Mouse (Mus musculus) hindbrain, embryonic 13.5 days (tissue): Measurements from ENCODE around the gene Neb. TPM values are rescaled to one million over a fixed set of nuclear protein-coding genes. Genes with fewer than 3 reads are reported as not detected.

ENCODE experiments used
- ATAC-seq: fragments of 200-750 bp; cut with Nextera tagmentation; 2 replicates; pipeline ENCODE4 v1.8.0; 2017; ENCODE audit warnings: moderate TSS enrichment; ENCODE audit not compliant: low FRiP score
- H3K27ac ChIP-seq: fragments of 300-500 bp; sonication (generic); 2 replicates; pipeline ENCODE4 v1.5.1; 2015; ENCODE audit warnings: inconsistent platforms, mild to moderate bottlenecking, moderate library complexity
- H3K27me3 ChIP-seq: fragments of 300-500 bp; sonication (generic); 2 replicates; pipeline ENCODE4 v1.6.1; 2015; ENCODE audit warnings: mild to moderate bottlenecking, inconsistent platforms
- H3K36me3 ChIP-seq: fragments of 300-500 bp; sonication (generic); 2 replicates; pipeline ENCODE4 v1.6.1; 2015; ENCODE audit warnings: mild to moderate bottlenecking, inconsistent platforms
- H3K4me1 ChIP-seq: fragments of 300-500 bp; sonication (generic); replicated peaks from 2 replicates; pipeline ENCODE4 v1.6.1; 2015; ENCODE audit warnings: inconsistent platforms
- H3K4me2 ChIP-seq: fragments of 300-500 bp; sonication (generic); 2 replicates; pipeline ENCODE4 v1.6.1; 2015; ENCODE audit warnings: inconsistent platforms, mild to moderate bottlenecking, moderate library complexity
- H3K4me3 ChIP-seq: fragments of 300-500 bp; sonication (generic); 2 replicates; pipeline ENCODE4 v1.5.1; 2015; ENCODE audit warnings: mild to moderate bottlenecking, inconsistent platforms
- H3K9ac ChIP-seq: fragments of 300-500 bp; sonication (generic); 2 replicates; pipeline ENCODE4 v1.6.1; 2015; ENCODE audit warnings: mild to moderate bottlenecking, inconsistent platforms
- H3K9me3 ChIP-seq: fragments of 300-500 bp; sonication (generic); 2 replicates; pipeline ENCODE4 v1.6.1; 2016; ENCODE audit warnings: inconsistent platforms
- WGBS: fragments of 180-500 bp; shearing (Covaris S2); methylation state at CpG from one replicate; pipeline ENCODE4 v1.1.7; 2015; 5-methylcytosine and 5-hydroxymethylcytosine counted together
- polyA plus RNA-seq: library from polyadenylated mRNA; unstranded; fragments of >200 nt; fragmentation: Nextera tagmentation; extraction: Ambion mirVana; gene quantifications from 2 replicates; pipeline ENCODE4 v1.2.1, GENCODE M21; 2015

The Neb gene
- polyA plus RNA-seq, 1 experiment from 2014 or later, result 2.0 TPM

GRCm38 (mm10) chr2:52327244-52327815 lies 50.9 kb downstream of the Neb start:
- 77% methylated on average over 4 of the region's 4 CpGs for WGBS
- Histone ChIP-seq H3K27me3 (no peaks in the 10 kb centered on the region), H3K4me2 (no peak overlapping the region), H3K9ac (no peak overlapping the region), H3K4me3 (no peak overlapping the region), H3K9me3 (no peaks in the 10 kb centered on the region), H3K4me1 (no peaks in the 10 kb centered on the region), H3K27ac (no peak overlapping the region), H3K36me3 (no peaks in the 10 kb centered on the region)
- no peak for ATAC-seq

- Histone ChIP-seq H3K9ac (no peak overlapping the region), H3K27me3 (no peaks in the 10 kb centered on the region), H3K27ac (no peak overlapping the region), H3K4me3 (no peak overlapping the region), H3K36me3 (no peaks in the 10 kb centered on the region), H3K4me2 (no peak overlapping the region), H3K9me3 (no peaks in the 10 kb centered on the region), H3K4me1 (no peaks in the 10 kb centered on the region)
- WGBS, result 79% methylated on average over 3 of the region's 3 CpGs
- ATAC-seq, result no peak
Observed at GRCm38 (mm10) chr2:52321866-52322265, 56.4 kb downstream of the Neb start.

- Histone ChIP-seq H3K27me3 (no peaks in the 10 kb centered on the region), H3K4me1 (no peaks in the 10 kb centered on the region), H3K36me3 (no peaks in the 10 kb centered on the region), H3K4me2 (no peak overlapping the region), H3K9ac (no peak overlapping the region), H3K27ac (no peak overlapping the region), H3K4me3 (no peak overlapping the region), H3K9me3 (no peaks in the 10 kb centered on the region)
- WGBS, result 91% methylated on average over 2 of the region's 2 CpGs
- ATAC-seq, result no peak
Observed at GRCm38 (mm10) chr2:52320175-52320574, 58.1 kb downstream of the Neb start.

GRCm38 (mm10) chr2:52319020-52319567 lies 59.2 kb downstream of the Neb start:
- Histone ChIP-seq H3K9ac (no peak overlapping the region), H3K9me3 (no peaks in the 10 kb centered on the region), H3K4me2 (no peak overlapping the region), H3K27me3 (no peaks in the 10 kb centered on the region), H3K27ac (no peak overlapping the region), H3K36me3 (no peaks in the 10 kb centered on the region), H3K4me3 (no peak overlapping the region), H3K4me1 (no peaks in the 10 kb centered on the region)
- WGBS, result 68% methylated on average over 5 of the region's 5 CpGs
- no peak for ATAC-seq

- no peaks in the 10 kb centered on the region for H3K4me1 ChIP-seq
- H3K27ac ChIP-seq, result no peak overlapping the region
- ATAC-seq, result no peak
- no peak overlapping the region for H3K9ac ChIP-seq
- H3K9me3 ChIP-seq, result no peaks in the 10 kb centered on the region
- H3K4me2 ChIP-seq, result no peak overlapping the region
- H3K27me3 ChIP-seq, result no peaks in the 10 kb centered on the region
- WGBS, result 91% methylated on average over 4 of the region's 4 CpGs
- no peak overlapping the region for H3K4me3 ChIP-seq
- no peaks in the 10 kb centered on the region for H3K36me3 ChIP-seq
Observed at GRCm38 (mm10) chr2:52317471-52317870, 60.8 kb downstream of the Neb start.

GRCm38 (mm10) chr2:52315737-52316136 lies 62.5 kb downstream of the Neb start:
- 84% methylated on average over 3 of the region's 3 CpGs for WGBS
- Histone ChIP-seq H3K9ac (no peak overlapping the region), H3K27me3 (no peaks in the 10 kb centered on the region), H3K4me3 (no peak overlapping the region), H3K4me2 (no peak overlapping the region), H3K36me3 (no peaks in the 10 kb centered on the region), H3K9me3 (no peaks in the 10 kb centered on the region), H3K27ac (no peak overlapping the region), H3K4me1 (no peaks in the 10 kb centered on the region)
- no peak for ATAC-seq

GRCm38 (mm10) chr2:52314922-52315730 lies 63.1 kb downstream of the Neb start:
- Histone ChIP-seq H3K27ac (no peak overlapping the region), H3K9me3 (no peaks in the 10 kb centered on the region), H3K4me3 (no peak overlapping the region), H3K36me3 (no peaks in the 10 kb centered on the region), H3K9ac (no peak overlapping the region), H3K4me1 (no peaks in the 10 kb centered on the region), H3K27me3 (no peaks in the 10 kb centered on the region), H3K4me2 (no peak overlapping the region)
- no peak for ATAC-seq
- 84% methylated on average over 7 of the region's 7 CpGs for WGBS

GRCm38 (mm10) chr2:52310757-52311156 lies 67.5 kb downstream of the Neb start:
- no peaks in the 10 kb centered on the region for H3K27me3 ChIP-seq
- no peak overlapping the region for H3K4me2 ChIP-seq
- no peak overlapping the region for H3K27ac ChIP-seq
- 88% methylated on average over 4 of the region's 4 CpGs for WGBS
- no peak overlapping the region for H3K9ac ChIP-seq
- no peaks in the 10 kb centered on the region for H3K9me3 ChIP-seq
- no peaks in the 10 kb centered on the region for H3K36me3 ChIP-seq
- no peak overlapping the region for H3K4me3 ChIP-seq
- H3K4me1 ChIP-seq, result no peaks in the 10 kb centered on the region
- ATAC-seq, result no peak

- Histone ChIP-seq H3K4me1 (no peaks in the 10 kb centered on the region), H3K4me3 (no peak overlapping the region), H3K27ac (no peak overlapping the region), H3K36me3 (no peaks in the 10 kb centered on the region), H3K4me2 (no peak overlapping the region), H3K9me3 (no peaks in the 10 kb centered on the region), H3K27me3 (no peaks in the 10 kb centered on the region), H3K9ac (no peak overlapping the region)
- ATAC-seq, result no peak
- WGBS, result 86% methylated on average over 5 of the region's 5 CpGs
Observed at GRCm38 (mm10) chr2:52306635-52307034, 71.6 kb downstream of the Neb start.

GRCm38 (mm10) chr2:52304554-52304953 lies 73.7 kb downstream of the Neb start:
- Histone ChIP-seq H3K36me3 (no peaks in the 10 kb centered on the region), H3K27ac (no peak overlapping the region), H3K9ac (no peak overlapping the region), H3K4me2 (no peak overlapping the region), H3K9me3 (no peaks in the 10 kb centered on the region), H3K27me3 (no peaks in the 10 kb centered on the region), H3K4me1 (no peaks in the 10 kb centered on the region), H3K4me3 (no peak overlapping the region)
- 86% methylated on average over 3 of the region's 3 CpGs for WGBS
- no peak for ATAC-seq

GRCm38 (mm10) chr2:52303405-52303804 lies 74.9 kb downstream of the Neb start:
- Histone ChIP-seq H3K4me2 (no peak overlapping the region), H3K4me3 (no peak overlapping the region), H3K27me3 (no peaks in the 10 kb centered on the region), H3K9me3 (no peaks in the 10 kb centered on the region), H3K4me1 (no peaks in the 10 kb centered on the region), H3K27ac (no peak overlapping the region), H3K36me3 (no peaks in the 10 kb centered on the region), H3K9ac (no peak overlapping the region)
- 92% methylated on average over 1 of the region's 1 CpGs for WGBS
- no peak for ATAC-seq

- ATAC-seq, result no peak
- H3K4me1 ChIP-seq, result no peaks in the 10 kb centered on the region
- H3K36me3 ChIP-seq, result no peaks in the 10 kb centered on the region
- 97% methylated on average over 5 of the region's 5 CpGs for WGBS
- no peak overlapping the region for H3K9ac ChIP-seq
- H3K4me2 ChIP-seq, result no peak overlapping the region
- no peaks in the 10 kb centered on the region for H3K9me3 ChIP-seq
- no peak overlapping the region for H3K27ac ChIP-seq
- no peak overlapping the region for H3K4me3 ChIP-seq
- H3K27me3 ChIP-seq, result no peaks in the 10 kb centered on the region
Observed at GRCm38 (mm10) chr2:52297969-52298368, 80.3 kb downstream of the Neb start.

- H3K9me3 ChIP-seq, result no peaks in the 10 kb centered on the region
- no peaks in the 10 kb centered on the region for H3K4me1 ChIP-seq
- no peak for ATAC-seq
- H3K27me3 ChIP-seq, result no peaks in the 10 kb centered on the region
- H3K4me3 ChIP-seq, result no peak overlapping the region
- no peak overlapping the region for H3K27ac ChIP-seq
- no peak overlapping the region for H3K4me2 ChIP-seq
- H3K36me3 ChIP-seq, result no peaks in the 10 kb centered on the region
- H3K9ac ChIP-seq, result no peak overlapping the region
- WGBS, result 86% methylated on average over 9 of the region's 9 CpGs
Observed at GRCm38 (mm10) chr2:52296779-52297178, 81.5 kb downstream of the Neb start.
